Mouse (Mus musculus) CH12.LX (cell line): ENCODE results near the gene Irx3. TPM values are rescaled to one million over a fixed set of nuclear protein-coding genes. Genes with fewer than 3 reads are reported as not detected.

Experiments
- DNase-seq: peaks from one replicate; pipeline ENCODE4 v3.0.0-alpha.2; 2013; ENCODE audit errors: extremely low read depth
- H3K27ac ChIP-seq: 2 replicates; pipeline ENCODE4 v1.5.1; 2012; ENCODE audit warnings: low read depth, mild to moderate bottlenecking, control low read depth, moderate library complexity; ENCODE audit not compliant: insufficient read depth
- H3K27me3 ChIP-seq: replicated peaks from 2 replicates; pipeline ENCODE3; 2012; ENCODE audit warnings: inconsistent platforms
- H3K36me3 ChIP-seq, 2 experiments: replicated peaks in 1 of 2; 2 replicates each; pipeline versions ENCODE3 to v1.6.1; 2012; ENCODE audit warnings: inconsistent platforms in 1 of 2, low read length in 1 of 2, mild to moderate bottlenecking in 1 of 2, mixed read lengths in 1 of 2, moderate library complexity in 1 of 2; ENCODE audit not compliant: control insufficient read depth in 1 of 2, insufficient read depth in 1 of 2
- H3K4me1 ChIP-seq, 2 experiments: 2 replicates each; pipeline ENCODE4 v1.6.1; 2012; ENCODE audit warnings: inconsistent platforms in 1 of 2, moderate library complexity in 1 of 2; ENCODE audit not compliant: insufficient read depth in 2 of 2, control insufficient read depth in 1 of 2
- H3K4me2 ChIP-seq: 2 replicates; pipeline ENCODE4 v1.6.1; 2012; ENCODE audit warnings: low read depth, mild to moderate bottlenecking, control low read depth; ENCODE audit not compliant: poor library complexity, insufficient read depth, severe bottlenecking
- H3K4me3 ChIP-seq, 3 experiments: fragments of 150-350 bp in 1 of 3; sonication (generic) in 1 of 3; replicated peaks in 1 of 3; 2 replicates each; pipeline versions ENCODE3 to v1.5.1; 2011 to 2012; ENCODE audit warnings: low read depth in 2 of 3, low read length in 2 of 3, mild to moderate bottlenecking in 2 of 3, moderate library complexity in 2 of 3, control low read depth in 1 of 3, improper control_type of control experiment in 1 of 3, inconsistent platforms in 1 of 3, mixed read lengths in 1 of 3; ENCODE audit not compliant: poor library complexity in 1 of 3
- H3K79me2 ChIP-seq: replicated peaks from 2 replicates; pipeline ENCODE4 v1.6.1; 2012; ENCODE audit warnings: mild to moderate bottlenecking, moderate library complexity; ENCODE audit not compliant: control insufficient read depth, poor library complexity, insufficient read depth, severe bottlenecking; ENCODE audit errors: extremely low read depth
- H3K9ac ChIP-seq: 2 replicates; pipeline ENCODE4 v1.6.1; 2012; ENCODE audit warnings: low read depth, mild to moderate bottlenecking, control low read depth, moderate library complexity; ENCODE audit not compliant: insufficient read depth
- H3K9me3 ChIP-seq: replicated peaks from 2 replicates; pipeline ENCODE3; 2012; ENCODE audit warnings: low read length, inconsistent platforms, mixed read lengths
- BHLHE40 ChIP-seq: IDR thresholded peaks from 2 replicates; pipeline ENCODE4 v1.6.1; 2011; ENCODE audit warnings: mild to moderate bottlenecking, low read depth, low read length, improper control_type of control experiment
- CHD2 ChIP-seq: IDR thresholded peaks from 2 replicates; pipeline ENCODE4 v1.6.1; 2011; ENCODE audit warnings: low read length, improper control_type of control experiment
- E2F4 ChIP-seq: IDR thresholded peaks from 2 replicates; pipeline ENCODE4 v1.6.1; 2011; ENCODE audit warnings: low read depth, low read length, improper control_type of control experiment; ENCODE audit not compliant: insufficient replicate concordance
- EP300 ChIP-seq: IDR thresholded peaks from 2 replicates; pipeline ENCODE4 v1.6.1; 2011; ENCODE audit warnings: low read length, improper control_type of control experiment
- ETS1 ChIP-seq: conservative IDR thresholded peaks from 2 replicates; pipeline ENCODE4 v1.6.1; 2012; ENCODE audit warnings: low read depth, mild to moderate bottlenecking, inconsistent platforms, low read length, improper control_type of control experiment, moderate library complexity
- IRF4 ChIP-seq: IDR thresholded peaks from 2 replicates; pipeline ENCODE4 v1.6.1; 2014; ENCODE audit warnings: low read depth, mild to moderate bottlenecking, inconsistent platforms, low read length, improper control_type of control experiment
- JUND ChIP-seq: conservative IDR thresholded peaks from 2 replicates; pipeline ENCODE4 v1.6.1; 2011; ENCODE audit warnings: low read depth, low read length, improper control_type of control experiment
- KAT2A ChIP-seq: IDR thresholded peaks from 2 replicates; pipeline ENCODE4 v1.6.1; 2012; ENCODE audit warnings: low read length, improper control_type of control experiment, inconsistent platforms; ENCODE audit not compliant: insufficient replicate concordance
- MAFK ChIP-seq: IDR thresholded peaks from 2 replicates; pipeline ENCODE4 v1.6.1; 2011; ENCODE audit warnings: low read length, improper control_type of control experiment; ENCODE audit not compliant: insufficient replicate concordance
- MAZ ChIP-seq: IDR thresholded peaks from 2 replicates; pipeline ENCODE4 v1.6.1; 2012; ENCODE audit warnings: low read depth, mild to moderate bottlenecking, inconsistent platforms, low read length, improper control_type of control experiment, moderate library complexity
- MEF2A ChIP-seq: IDR thresholded peaks from 2 replicates; pipeline ENCODE4 v1.6.1; 2014; ENCODE audit warnings: low read depth, mild to moderate bottlenecking, inconsistent platforms, low read length, improper control_type of control experiment, borderline replicate concordance
- PAX5 ChIP-seq: IDR thresholded peaks from 2 replicates; pipeline ENCODE4 v1.6.1; 2012; ENCODE audit warnings: low read length, inconsistent platforms, mixed read lengths
- POLR2A ChIP-seq: IDR thresholded peaks from 2 replicates; pipeline ENCODE4 v1.6.1; 2011; ENCODE audit warnings: low read depth, mild to moderate bottlenecking, improper control_type of control experiment, low read length
- RAD21 ChIP-seq: IDR thresholded peaks from 2 replicates; pipeline ENCODE4 v1.6.1; 2011; ENCODE audit warnings: low read depth, mild to moderate bottlenecking, low read length, improper control_type of control experiment, moderate library complexity
- SMC3 ChIP-seq: IDR thresholded peaks from 2 replicates; pipeline ENCODE4 v1.6.1; 2011; ENCODE audit warnings: low read depth, low read length, improper control_type of control experiment
- UBTF ChIP-seq: IDR thresholded peaks from 2 replicates; pipeline ENCODE4 v1.6.1; 2012; ENCODE audit warnings: low read depth, mild to moderate bottlenecking, inconsistent platforms, low read length, improper control_type of control experiment, moderate library complexity
- ZKSCAN1 ChIP-seq: IDR thresholded peaks from 2 replicates; pipeline ENCODE4 v1.6.1; 2012; ENCODE audit warnings: low read depth, inconsistent platforms, low read length, improper control_type of control experiment, borderline replicate concordance
- ZNF384 ChIP-seq: IDR thresholded peaks from 2 replicates; pipeline ENCODE4 v1.6.1; 2012; ENCODE audit warnings: low read depth, low read length, improper control_type of control experiment, inconsistent platforms
- dilution Hi-C: fragments of 300-500 bp; cut with MboI; formaldehyde crosslinking; loops from 2 replicates; pipeline ENCODE4 v1.14.3; 2020; ENCODE audit warnings: low sequenced_read_pairs; ENCODE audit not compliant: extremely low pct_unique_long_range_greater_than_20kb, extremely low pct_ligation_motif_present
- in situ Hi-C: fragments of 300-500 bp; cut with MboI; formaldehyde crosslinking; loops from 3 replicates; pipeline ENCODE4 v1.14.3; 2019; ENCODE audit warnings: low sequenced_read_pairs, low pct_ligation_motif_present, low pct_unique_long_range_greater_than_20kb, mixed read lengths
- polyA plus RNA-seq: library from polyadenylated mRNA; unstranded; fragments of >175 nt; gene quantifications from 2 replicates; pipeline ENCODE4 v1.2.1, GENCODE M21; 2012; ENCODE audit warnings: low read depth; ENCODE audit not compliant: insufficient read length
- total RNA-seq, 2 experiments: library from RNA; depleted of rRNA; stranded (reverse); fragments of 300-350 nt in 1 of 2; fragments of >200 nt in 1 of 2; gene quantifications; 2 replicates each; pipeline ENCODE4 v1.2.3; 2012 to 2014

Gene Irx3
- total RNA-seq (2012; rRNA removed) (not detected in 2 replicates), total RNA-seq (2014; rRNA removed) (not detected in 2 replicates), polyA plus RNA-seq (not detected in 2 replicates)

GRCm38 (mm10) chr8:91801839-91802238, at the start of gene Irx3:
Gene Irx3 (minus strand): TSS chr8:91802067.
- Histone ChIP-seq H3K4me1 (no peaks in the 10 kb centered on the region), H3K4me3 (no peak within 1 kb of the TSS), H3K27me3 (no peaks in the 10 kb centered on the region), H3K9me3 (peaks cover 89% of the 10 kb centered on the region), H3K79me2 (no peaks in the 10 kb centered on the region), H3K36me3 (no peaks in the 10 kb centered on the region), H3K4me2 (no peak within 1 kb of the TSS), H3K9ac (no peak within 1 kb of the TSS), H3K27ac (no peak within 1 kb of the TSS)
- TF ChIP-seq PAX5 = no peak
- TF ChIP-seq MAZ = no peak
- no peak for TF ChIP-seq POLR2A
- TF ChIP-seq BHLHE40 = no peak
- TF ChIP-seq E2F4 = no peak
- no peak for TF ChIP-seq ZNF384
- no peak for TF ChIP-seq ETS1
- TF ChIP-seq ZKSCAN1 = no peak
- no peak for TF ChIP-seq IRF4
- dilution Hi-C loops = no loop called here
- no peak for DNase-seq
- in situ Hi-C loops = no loop called here

DNA sequence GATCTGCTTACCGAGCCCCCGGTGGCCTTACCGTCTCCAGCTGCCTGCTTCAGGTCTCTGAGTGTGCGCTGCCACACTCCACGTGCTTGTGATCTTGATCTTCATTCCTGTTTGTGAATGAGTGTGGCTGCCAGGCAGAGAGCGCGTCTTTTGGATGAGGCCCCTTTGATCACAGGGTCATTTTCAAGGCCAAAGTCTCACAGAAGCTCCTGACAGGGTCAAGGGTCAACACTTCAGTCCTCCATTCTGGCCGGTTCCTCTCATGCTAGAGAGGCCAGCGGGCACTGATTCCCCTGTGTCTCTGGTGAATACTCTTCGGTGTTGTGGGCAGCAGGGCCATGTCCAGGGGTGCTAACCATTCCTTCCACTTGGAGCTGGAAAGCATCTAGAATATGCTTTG, 49.5 kb upstream of the Irx3 start:
- no peak for TF ChIP-seq MAFK
- TF ChIP-seq SMC3 = no peak
- no peak for TF ChIP-seq MAZ
- TF ChIP-seq UBTF = no peak
- TF ChIP-seq JUND = no peak
- no peak for TF ChIP-seq MEF2A
- no peak for TF ChIP-seq ETS1
- TF ChIP-seq CHD2 = no peak
- TF ChIP-seq KAT2A = no peak
- TF ChIP-seq RAD21 = no peak
- no peak for TF ChIP-seq EP300
- dilution Hi-C loops = no loop called here

More for the DNA sequence above, 49.5 kb upstream of the Irx3 start:
- Histone ChIP-seq H3K4me3 (no peak overlapping the region), H3K9ac (no peak overlapping the region), H3K9me3 (peaks cover 92% of the 10 kb centered on the region), H3K27ac (no peak overlapping the region), H3K79me2 (no peaks in the 10 kb centered on the region), H3K4me2 (no peak overlapping the region), H3K36me3 (no peaks in the 10 kb centered on the region), H3K27me3 (no peaks in the 10 kb centered on the region), H3K4me1 (no peaks in the 10 kb centered on the region)
- in situ Hi-C loops = no loop called here
- DNase-seq = no peak
